Mouse (Mus musculus): ENCODE data around the gene Scamp5.

Gene Scamp5

DNA sequence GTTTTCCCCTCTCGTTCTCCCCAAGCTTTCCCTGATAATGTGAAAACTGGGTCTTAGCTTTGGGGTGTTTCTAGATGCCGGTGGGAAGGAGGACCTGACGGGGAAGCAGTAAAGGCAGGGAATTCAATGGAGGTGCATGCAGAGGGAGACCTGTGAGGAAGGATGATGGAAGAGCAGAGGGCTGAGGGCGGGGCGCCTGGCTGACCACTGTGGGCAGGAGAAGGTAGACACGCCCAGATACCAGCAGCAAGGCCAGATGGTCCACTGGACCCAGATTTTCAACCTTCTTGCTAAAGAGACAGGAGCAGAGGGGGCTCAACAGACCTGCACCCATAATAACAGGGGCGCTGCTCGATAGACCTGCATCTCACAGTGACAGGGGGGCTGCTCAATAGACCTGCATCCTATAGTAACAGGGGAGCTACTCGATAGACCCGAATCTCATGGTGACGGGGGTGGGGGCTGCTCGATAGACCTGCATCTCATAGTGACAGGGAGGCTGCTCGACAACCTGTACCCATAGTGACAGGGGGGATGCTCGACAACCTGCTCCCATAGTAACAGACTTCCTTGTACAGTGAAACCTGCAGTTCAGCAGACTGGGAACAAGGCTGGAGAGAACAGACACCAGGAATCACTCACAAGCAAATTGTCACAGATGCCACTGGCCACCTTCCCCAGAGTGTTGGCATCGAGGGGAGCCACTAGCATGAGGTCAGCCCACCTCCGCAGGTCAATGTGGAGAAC lies 48.2 kb downstream of the Scamp5 start:
- DNase-seq (ENCODE audit: low read depth, low spot score) = no peak

- DNase-seq (ENCODE audit: low read depth, low spot score) = no peak
These were observed 50.5 kb downstream of the Scamp5 start for GRCm38 (mm10) chr9:57417341-57417740.

GRCm38 (mm10) chr9:57407120-57407905 lies 60.5 kb downstream of the Scamp5 start:
- peak; percentile 27 for DNase-seq (ENCODE audit: low read depth, low spot score)

DNA sequence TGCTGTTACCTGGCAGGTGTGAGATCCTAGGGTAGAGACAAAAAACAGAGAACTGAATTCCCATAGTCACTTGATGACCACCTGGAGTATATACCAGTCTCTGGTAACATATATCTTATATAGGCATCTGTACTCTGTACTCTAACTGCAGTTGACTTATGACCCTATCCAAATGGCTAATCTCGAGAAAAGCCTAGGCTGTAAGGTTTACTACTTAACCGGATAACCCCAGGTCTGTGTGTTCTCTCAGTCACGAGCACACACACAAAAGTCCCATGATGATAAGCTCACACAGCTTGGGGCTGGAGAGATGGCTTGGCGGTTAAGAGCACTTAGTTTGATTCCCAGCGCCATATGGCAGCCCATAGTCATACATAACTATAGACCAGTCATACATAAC lies 61.5 kb downstream of the Scamp5 start:
- DNase-seq (ENCODE audit: low read depth, low spot score) = no peak

- peak; percentile 51 for DNase-seq (ENCODE audit: low read depth, low spot score)
These were observed 63.8 kb downstream of the Scamp5 start for GRCm38 (mm10) chr9:57404036-57404435.

DNA sequence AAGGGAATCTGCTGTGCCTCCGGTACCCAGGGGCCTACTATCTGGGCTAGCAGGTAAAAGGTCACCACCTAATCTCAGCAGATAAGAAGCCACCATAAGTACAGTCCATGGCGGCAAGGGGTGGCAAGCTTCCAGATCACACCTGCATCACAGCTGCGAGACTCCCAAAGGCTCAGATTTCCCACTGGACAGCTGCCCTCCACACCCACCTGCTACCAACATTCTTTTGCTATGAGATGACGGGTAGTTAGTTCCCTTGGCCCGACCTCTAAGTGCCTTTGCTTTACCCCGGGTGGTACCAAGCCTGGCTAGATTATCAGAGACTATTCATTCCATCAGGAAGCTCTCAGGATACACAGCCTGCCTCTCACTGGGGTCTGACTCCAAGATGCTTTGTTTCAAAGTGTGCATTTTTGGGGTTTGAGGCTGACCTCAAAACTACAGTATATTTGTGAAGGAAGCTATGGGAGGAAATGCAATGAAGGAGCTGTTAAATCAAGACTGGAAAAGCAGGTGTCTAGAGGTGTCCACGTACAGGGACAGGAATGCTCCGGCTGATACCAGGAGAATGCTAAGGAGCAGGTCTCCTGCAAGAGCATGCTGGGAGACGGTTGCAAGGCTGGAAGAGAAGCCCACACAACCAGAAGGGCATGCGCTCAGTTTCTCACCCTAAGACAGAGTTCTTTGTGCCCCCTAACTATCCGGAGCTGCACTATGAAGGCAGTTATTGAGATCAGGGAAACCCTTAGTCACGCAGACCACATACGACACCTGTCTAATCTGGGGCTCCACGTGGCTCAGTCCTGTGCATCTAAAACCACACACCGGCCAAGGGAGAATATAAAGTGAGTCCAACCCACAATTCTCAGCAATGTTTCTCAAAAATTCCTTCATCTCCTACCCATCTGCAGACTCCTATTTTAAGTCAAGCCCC lies 65.3 kb downstream of the Scamp5 start:
- DNase-seq (ENCODE audit: low read depth, low spot score) = no peak

GRCm38 (mm10) chr9:57398773-57399172 lies 69.1 kb downstream of the Scamp5 start:
- no peak for DNase-seq (ENCODE audit: low read depth, low spot score)

- no peak for DNase-seq (ENCODE audit: low read depth, low spot score)
These were observed 75.0 kb downstream of the Scamp5 start for GRCm38 (mm10) chr9:57392892-57393291.
